Mouse (Mus musculus) stomach, embryonic 16.5 days (tissue): Measurements from ENCODE around the gene Mapk12. TPM values are rescaled to one million over a fixed set of nuclear protein-coding genes. Genes with fewer than 3 reads are reported as not detected.

Source experiments
- ATAC-seq: fragments of 200-750 bp; cut with Nextera tagmentation; 2 replicates; pipeline ENCODE4 v1.8.0; 2017; ENCODE audit warnings: moderate number of reproducible peaks, moderate TSS enrichment; ENCODE audit not compliant: insufficient read depth, low FRiP score
- H3K27ac ChIP-seq: fragments of 300-500 bp; sonication (generic); 2 replicates; pipeline ENCODE4 v1.5.1; 2014; ENCODE audit warnings: low read length
- H3K27me3 ChIP-seq: fragments of 300-500 bp; sonication (generic); 2 replicates; pipeline ENCODE4 v1.6.1; 2014; ENCODE audit warnings: low read length, control low read depth, mixed read lengths; ENCODE audit not compliant: control insufficient read depth, insufficient read depth
- H3K36me3 ChIP-seq: fragments of 300-500 bp; sonication (generic); 2 replicates; pipeline ENCODE4 v1.6.1; 2014; ENCODE audit warnings: low read length; ENCODE audit not compliant: control insufficient read depth, insufficient read depth
- H3K4me1 ChIP-seq: fragments of 300-500 bp; sonication (generic); 2 replicates; pipeline ENCODE4 v1.6.1; 2014; ENCODE audit warnings: low read length, control low read depth, mixed read lengths; ENCODE audit not compliant: control insufficient read depth, insufficient read depth
- H3K4me2 ChIP-seq: fragments of 300-500 bp; sonication (generic); 2 replicates; pipeline ENCODE4 v1.6.1; 2014; ENCODE audit warnings: low read depth, low read length, mixed read lengths
- H3K4me3 ChIP-seq: fragments of 300-500 bp; sonication (generic); replicated peaks from 2 replicates; pipeline ENCODE4 v1.5.1; 2014; ENCODE audit warnings: mild to moderate bottlenecking, low read length
- H3K9ac ChIP-seq: fragments of 300-500 bp; sonication (generic); 2 replicates; pipeline ENCODE4 v1.6.1; 2014; ENCODE audit warnings: low read length
- H3K9me3 ChIP-seq: fragments of 300-500 bp; sonication (generic); replicated peaks from 2 replicates; pipeline ENCODE4 v1.6.1; 2016; ENCODE audit warnings: low read length, control low read depth; ENCODE audit not compliant: control insufficient read depth
- WGBS: fragments of 180-500 bp; shearing (Covaris S2); extraction: QIAGEN DNeasy Blood & Tissue Kit; methylation state at CpG from one replicate; pipeline ENCODE4 v1.1.7; 2014; 5-methylcytosine and 5-hydroxymethylcytosine counted together
- polyA plus RNA-seq: library from polyadenylated mRNA; unstranded; fragments of >200 nt; fragmentation: Nextera tagmentation; extraction: Ambion mirVana; gene quantifications from 2 replicates; pipeline ENCODE4 v1.2.1, GENCODE M21; 2015

Gene Mapk12
- polyA plus RNA-seq, 1 experiment from 2014 or later, result 6.0 TPM

GRCm38 (mm10) chr15:89145813-89146350 is 5.4 kb upstream of the Mapk12 start:
- Histone ChIP-seq H3K4me2 (no peak overlapping the region), H3K4me3 (no peak overlapping the region)
- no peak for ATAC-seq

GRCm38 (mm10) chr15:89144965-89145364 is 4.5 kb upstream of the Mapk12 start:
- 87% methylated on average over 11 of the region's 11 CpGs for WGBS
- peaks cover 20% of the 10 kb centered on the region for H3K4me1 ChIP-seq
- no peaks in the 10 kb centered on the region for H3K36me3 ChIP-seq
- no peak overlapping the region for H3K27ac ChIP-seq
- H3K4me2 ChIP-seq, result no peak overlapping the region
- no peaks in the 10 kb centered on the region for H3K9me3 ChIP-seq
- no peak for ATAC-seq
- H3K27me3 ChIP-seq, result peaks cover 44% of the 10 kb centered on the region
- H3K9ac ChIP-seq, result no peak overlapping the region
- H3K4me3 ChIP-seq, result no peak overlapping the region

More at GRCm38 (mm10) chr15:89145813-89146350, 5.4 kb upstream of the Mapk12 start:
- no peaks in the 10 kb centered on the region for H3K36me3 ChIP-seq
- no peak overlapping the region for H3K9ac ChIP-seq
- WGBS, result 65% methylated on average over 24 of the region's 24 CpGs
- H3K27ac ChIP-seq, result no peak overlapping the region
- peaks cover 17% of the 10 kb centered on the region for H3K4me1 ChIP-seq
- H3K9me3 ChIP-seq, result no peaks in the 10 kb centered on the region
- H3K27me3 ChIP-seq, result peaks cover 38% of the 10 kb centered on the region

GRCm38 (mm10) chr15:89143134-89143533 is 2.6 kb upstream of the Mapk12 start:
- Histone ChIP-seq H3K4me2 (no peak overlapping the region), H3K9ac (no peak overlapping the region), H3K4me3 (no peak overlapping the region), H3K9me3 (no peaks in the 10 kb centered on the region), H3K27ac (no peak overlapping the region), H3K36me3 (no peaks in the 10 kb centered on the region), H3K4me1 (peaks cover 14% of the 10 kb centered on the region), H3K27me3 (peaks cover 42% of the 10 kb centered on the region)
- WGBS, result 71% methylated on average over 2 of the region's 2 CpGs
- no peak for ATAC-seq

GRCm38 (mm10) chr15:89141905-89142304 is 1.4 kb upstream of the Mapk12 start:
- Histone ChIP-seq H3K36me3 (no peaks in the 10 kb centered on the region), H3K4me1 (peaks cover 8% of the 10 kb centered on the region), H3K9me3 (no peaks in the 10 kb centered on the region), H3K27me3 (peaks cover 30% of the 10 kb centered on the region), H3K9ac (no peak overlapping the region), H3K4me2 (no peak overlapping the region), H3K4me3 (no peak overlapping the region), H3K27ac (no peak overlapping the region)
- no peak for ATAC-seq
- 50% methylated on average over 4 of the region's 4 CpGs for WGBS

- H3K4me1 ChIP-seq, result peaks cover 5% of the 10 kb centered on the region
- WGBS, result 13% methylated on average over 5 of the region's 5 CpGs
- H3K36me3 ChIP-seq, result no peaks in the 10 kb centered on the region
- no peak overlapping the region for H3K9ac ChIP-seq
- H3K4me3 ChIP-seq, result no peak overlapping the region
- no peak overlapping the region for H3K4me2 ChIP-seq
- H3K27ac ChIP-seq, result no peak overlapping the region
- no peak for ATAC-seq
- H3K27me3 ChIP-seq, result peaks cover 29% of the 10 kb centered on the region
- no peaks in the 10 kb centered on the region for H3K9me3 ChIP-seq
These were observed 940 bp upstream of the Mapk12 start for GRCm38 (mm10) chr15:89141443-89141842.

GRCm38 (mm10) chr15:89140048-89140658 is 350 bp downstream of the Mapk12 start:
- Histone ChIP-seq H3K9ac (peak overlapping the region; percentile 59), H3K4me2 (peak overlapping the region; percentile 61), H3K4me1 (peaks cover 5% of the 10 kb centered on the region), H3K4me3 (peak overlapping the region; percentile 42), H3K9me3 (no peaks in the 10 kb centered on the region), H3K36me3 (no peaks in the 10 kb centered on the region), H3K27me3 (peaks cover 24% of the 10 kb centered on the region), H3K27ac (no peak overlapping the region)
- peak; percentile 46; the same call in 1 of the 2 replicates for ATAC-seq
- 0% methylated on average over 53 of the region's 53 CpGs for WGBS

GRCm38 (mm10) chr15:89138531-89138930 is 2.0 kb downstream of the Mapk12 start:
- H3K4me3 ChIP-seq, result no peak overlapping the region
- WGBS, result 95% methylated on average over 6 of the region's 6 CpGs

GRCm38 (mm10) chr15:89138046-89138405 is 2.5 kb downstream of the Mapk12 start:
- Histone ChIP-seq H3K9ac (no peak overlapping the region), H3K27ac (no peak overlapping the region), H3K36me3 (no peaks in the 10 kb centered on the region), H3K4me3 (no peak overlapping the region), H3K9me3 (no peaks in the 10 kb centered on the region), H3K4me2 (no peak overlapping the region), H3K4me1 (peaks cover 5% of the 10 kb centered on the region), H3K27me3 (peaks cover 24% of the 10 kb centered on the region)
- ATAC-seq, result no peak
- 84% methylated on average over 7 of the region's 7 CpGs for WGBS

More at GRCm38 (mm10) chr15:89138531-89138930, 2.0 kb downstream of the Mapk12 start:
- ATAC-seq, result no peak
- H3K9me3 ChIP-seq, result no peaks in the 10 kb centered on the region
- no peak overlapping the region for H3K27ac ChIP-seq
- no peak overlapping the region for H3K4me2 ChIP-seq
- no peaks in the 10 kb centered on the region for H3K36me3 ChIP-seq
- H3K4me1 ChIP-seq, result peaks cover 5% of the 10 kb centered on the region
- peaks cover 24% of the 10 kb centered on the region for H3K27me3 ChIP-seq
- no peak overlapping the region for H3K9ac ChIP-seq

- H3K4me2 ChIP-seq, result no peak overlapping the region
- H3K9ac ChIP-seq, result no peak overlapping the region
- 70% methylated on average over 11 of the region's 11 CpGs for WGBS
- no peaks in the 10 kb centered on the region for H3K36me3 ChIP-seq
- no peak overlapping the region for H3K27ac ChIP-seq
- H3K4me1 ChIP-seq, result peaks cover 5% of the 10 kb centered on the region
- H3K4me3 ChIP-seq, result no peak overlapping the region
- no peak for ATAC-seq
- peaks cover 22% of the 10 kb centered on the region for H3K27me3 ChIP-seq
- H3K9me3 ChIP-seq, result no peaks in the 10 kb centered on the region
These were observed 3.0 kb downstream of the Mapk12 start for GRCm38 (mm10) chr15:89137378-89138045.
